Mouse (Mus musculus) testis, adult 2 months (tissue): Measurements from ENCODE around the gene Qtrt2. TPM values are rescaled to one million over a fixed set of nuclear protein-coding genes. Genes with fewer than 3 reads are reported as not detected.
A peak's percentile ranks its signal among the peaks of the same experiment; 100 is the strongest.

Source experiments
- H3K27ac ChIP-seq: fragments of 200-500 bp; 2 replicates; pipeline ENCODE4 v1.5.1; 2012; ENCODE audit warnings: low read depth, low read length; ENCODE audit not compliant: control insufficient read depth, insufficient read depth
- H3K27me3 ChIP-seq: fragments of 200-500 bp; 2 replicates; pipeline ENCODE4 v1.6.1; 2012; ENCODE audit warnings: mild to moderate bottlenecking, low read length, moderate library complexity; ENCODE audit not compliant: control insufficient read depth, insufficient read depth
- H3K36me3 ChIP-seq: fragments of 200-500 bp; 2 replicates; pipeline ENCODE4 v1.6.1; 2012; ENCODE audit warnings: mild to moderate bottlenecking, low read length; ENCODE audit not compliant: control insufficient read depth, insufficient read depth
- H3K4me1 ChIP-seq: fragments of 200-500 bp; 2 replicates; pipeline ENCODE4 v1.6.1; 2012; ENCODE audit warnings: low read length; ENCODE audit not compliant: control insufficient read depth, insufficient read depth
- H3K4me3 ChIP-seq: fragments of 200-500 bp; 2 replicates; pipeline ENCODE4 v1.5.1; 2012; ENCODE audit warnings: low read depth, mild to moderate bottlenecking, low read length, moderate library complexity, mixed read lengths; ENCODE audit not compliant: control insufficient read depth
- CTCF ChIP-seq: fragments of 200-500 bp; IDR thresholded peaks from 2 replicates; pipeline ENCODE4 v1.5.1; 2012; ENCODE audit warnings: low read depth, mild to moderate bottlenecking, inconsistent platforms, low read length, moderate library complexity; ENCODE audit not compliant: control insufficient read depth, insufficient read depth, insufficient replicate concordance
- POLR2A ChIP-seq: fragments of 200-500 bp; IDR thresholded peaks from 2 replicates; pipeline ENCODE4 v1.6.1; 2012; ENCODE audit warnings: low read depth, mild to moderate bottlenecking, inconsistent platforms, low read length, moderate library complexity; ENCODE audit not compliant: control insufficient read depth
- polyA plus RNA-seq: library from polyadenylated mRNA; depleted of rRNA; stranded (reverse); fragments of >200 nt; gene quantifications from 2 replicates; pipeline ENCODE4 v1.2.3, GENCODE M21; 2012; rRNA removed

Qtrt2 gene
- 9.9 and 11.0 TPM in 2 replicates for polyA plus RNA-seq

DNA sequence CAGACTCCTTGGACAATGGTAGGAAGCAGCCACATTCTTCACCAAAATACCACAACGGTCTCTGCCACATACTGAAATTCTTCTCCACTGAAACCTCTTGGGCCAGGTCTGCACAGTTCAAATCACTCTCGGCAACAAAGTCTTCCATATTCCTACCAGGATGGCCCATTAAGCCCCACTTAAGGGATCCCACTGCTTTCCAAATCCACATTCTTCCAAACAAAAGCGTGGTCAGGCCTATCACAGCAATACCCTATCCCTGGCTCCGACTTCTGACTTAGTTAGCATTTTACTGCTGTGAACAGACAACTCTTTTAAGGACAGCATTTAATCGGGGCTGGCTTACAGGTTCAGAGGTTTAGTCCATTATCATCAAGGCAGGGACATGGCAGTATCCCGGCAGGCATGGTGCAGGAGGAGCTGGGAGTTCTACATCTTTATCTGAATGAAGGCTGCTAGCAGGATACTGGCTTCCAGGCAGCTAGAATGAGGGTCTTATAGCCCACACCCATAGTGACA is at the start of gene Qtrt2:
Gene Qtrt2 (minus strand): TSS at position 469 of the 519 bp plus-strand sequence.
- TF ChIP-seq POLR2A (no peak), CTCF (no peak)

DNA sequence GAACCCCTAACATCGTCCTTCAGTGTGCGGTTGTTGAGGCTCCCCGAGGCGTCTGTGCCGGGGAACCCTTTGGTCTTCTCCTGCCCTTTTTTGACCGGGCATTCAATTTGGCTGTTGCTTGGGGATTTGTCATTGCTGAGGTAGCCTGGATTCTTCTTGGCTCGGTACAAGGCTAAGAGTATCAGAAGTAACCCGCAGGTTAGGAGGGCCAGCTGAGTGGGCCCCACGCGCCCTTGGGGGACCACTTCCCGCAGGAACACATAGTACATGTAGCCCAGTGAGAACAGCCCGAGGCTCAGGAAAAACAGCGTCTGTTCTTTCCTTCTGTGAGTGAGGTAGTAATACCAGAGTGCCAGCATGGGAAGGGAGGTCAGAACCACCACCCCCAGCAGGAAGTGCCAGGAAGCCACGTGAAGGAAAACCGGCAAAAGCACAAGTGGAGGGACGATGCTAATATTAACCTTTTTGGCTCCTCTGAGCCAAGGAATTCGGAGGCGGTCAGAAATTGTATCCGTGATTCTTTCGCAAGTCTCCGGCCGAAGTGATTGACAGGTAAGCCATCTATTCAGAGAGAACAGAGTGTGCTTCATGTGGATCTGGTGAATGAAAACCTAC is 47.1 kb upstream of the Qtrt2 start:
- Histone ChIP-seq H3K4me3 (no peak overlapping the region), H3K27ac (no peak overlapping the region), H3K36me3 (no peaks in the 10 kb centered on the region), H3K4me1 (no peaks in the 10 kb centered on the region), H3K27me3 (no peaks in the 10 kb centered on the region)
- TF ChIP-seq POLR2A (no peak), CTCF (no peak)

More for the DNA sequence above, at the start of gene Qtrt2:
- H3K36me3 ChIP-seq: no peaks in the 10 kb centered on the region
- H3K27ac ChIP-seq: no peak within 1 kb of the TSS
- H3K4me3 ChIP-seq: peak within 1 kb of the TSS; percentile 12; the same call in 1 of the 2 replicates
- H3K27me3 ChIP-seq: no peaks in the 10 kb centered on the region
- H3K4me1 ChIP-seq: no peaks in the 10 kb centered on the region

DNA sequence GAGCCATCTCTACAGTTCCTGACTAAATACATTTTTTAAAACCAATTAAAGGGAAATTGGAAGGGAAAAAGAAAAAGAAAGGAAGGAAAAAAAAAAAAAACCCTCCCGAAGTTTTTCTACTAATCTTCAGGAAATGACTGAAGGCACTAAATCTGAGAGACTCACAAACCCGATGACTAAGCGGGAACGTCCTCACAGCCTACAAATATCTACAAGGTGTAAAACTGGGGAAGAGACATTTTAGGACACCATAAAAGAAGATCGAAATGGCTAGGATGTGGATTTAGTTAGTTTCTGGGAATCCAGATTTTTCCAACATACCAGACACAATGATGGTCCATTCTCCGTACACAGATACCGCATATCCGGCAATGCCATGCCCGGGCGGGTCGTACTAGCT is 46.5 kb upstream of the Qtrt2 start:
- Histone ChIP-seq H3K27me3 (no peaks in the 10 kb centered on the region), H3K4me1 (no peaks in the 10 kb centered on the region), H3K4me3 (no peak overlapping the region), H3K36me3 (no peaks in the 10 kb centered on the region), H3K27ac (no peak overlapping the region)
- TF ChIP-seq CTCF (no peak), POLR2A (no peak)

DNA sequence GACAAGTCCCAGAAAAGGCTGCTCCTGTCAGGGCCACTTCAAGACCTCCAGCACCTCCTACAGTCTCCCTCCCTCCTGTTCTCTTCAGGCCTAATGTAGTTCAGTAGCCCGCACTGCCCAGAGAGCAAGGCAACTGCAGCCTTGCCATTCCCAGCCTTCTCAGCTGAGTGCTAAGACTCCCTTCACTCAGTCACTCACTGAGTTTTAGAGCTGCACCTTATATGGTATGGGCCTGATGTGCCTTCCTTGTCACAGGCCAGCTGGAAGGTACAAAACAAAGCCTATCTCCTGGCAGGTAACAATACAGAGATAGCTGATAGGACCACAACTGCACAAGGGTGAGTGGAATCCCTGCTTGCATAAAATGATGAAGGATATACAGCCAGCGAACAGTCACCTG is 45.8 kb upstream of the Qtrt2 start:
- Histone ChIP-seq H3K4me1 (no peaks in the 10 kb centered on the region), H3K4me3 (no peak overlapping the region), H3K27me3 (no peaks in the 10 kb centered on the region), H3K36me3 (no peaks in the 10 kb centered on the region), H3K27ac (no peak overlapping the region)
- TF ChIP-seq CTCF (no peak), POLR2A (no peak)

DNA sequence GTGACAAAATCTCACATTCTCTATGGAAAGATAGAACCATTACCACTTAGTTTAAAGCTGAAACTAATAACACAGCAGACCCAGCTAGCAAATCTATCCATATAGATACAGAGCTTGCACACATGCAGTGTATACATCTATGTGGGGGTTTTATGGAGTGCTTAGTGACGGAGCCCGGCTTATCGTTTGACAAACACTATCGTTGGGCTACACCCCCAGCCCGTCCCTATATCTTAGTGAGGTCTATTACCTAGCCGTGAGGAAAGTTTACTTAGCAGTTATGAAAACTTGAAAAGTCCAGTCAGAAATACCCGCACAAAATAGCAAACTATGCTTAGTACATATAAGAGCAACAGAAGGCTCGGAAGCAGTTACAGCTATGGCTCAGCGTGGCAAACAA is 45.1 kb upstream of the Qtrt2 start:
- no peak overlapping the region for H3K4me3 ChIP-seq
- no peak overlapping the region for H3K27ac ChIP-seq
- no peaks in the 10 kb centered on the region for H3K27me3 ChIP-seq
- H3K4me1 ChIP-seq: no peaks in the 10 kb centered on the region
- no peak for TF ChIP-seq CTCF
- no peak for TF ChIP-seq POLR2A
- H3K36me3 ChIP-seq: no peaks in the 10 kb centered on the region

DNA sequence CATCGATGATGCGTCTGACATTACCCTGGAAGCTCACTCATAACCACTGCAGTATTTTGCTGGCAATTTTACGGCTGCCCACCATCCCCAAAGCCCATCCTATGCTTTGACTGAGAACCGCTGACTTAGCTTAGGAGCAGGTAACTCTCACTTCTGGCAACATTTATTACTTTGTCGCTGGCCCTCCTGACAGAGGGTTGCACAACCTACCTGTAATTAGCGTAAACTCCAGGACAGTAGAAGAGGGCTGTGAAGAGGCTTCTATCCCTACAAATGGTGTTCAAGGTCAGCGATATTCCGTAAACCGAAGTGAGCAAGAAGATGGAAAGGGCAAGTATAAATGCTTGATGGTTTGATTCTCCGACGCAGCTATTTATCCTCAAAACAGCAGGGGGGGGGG is 44.6 kb upstream of the Qtrt2 start:
- no peaks in the 10 kb centered on the region for H3K36me3 ChIP-seq
- no peak overlapping the region for H3K27ac ChIP-seq
- H3K4me3 ChIP-seq: no peak overlapping the region
- H3K27me3 ChIP-seq: no peaks in the 10 kb centered on the region
- TF ChIP-seq POLR2A: no peak
- no peak for TF ChIP-seq CTCF
- no peaks in the 10 kb centered on the region for H3K4me1 ChIP-seq

DNA sequence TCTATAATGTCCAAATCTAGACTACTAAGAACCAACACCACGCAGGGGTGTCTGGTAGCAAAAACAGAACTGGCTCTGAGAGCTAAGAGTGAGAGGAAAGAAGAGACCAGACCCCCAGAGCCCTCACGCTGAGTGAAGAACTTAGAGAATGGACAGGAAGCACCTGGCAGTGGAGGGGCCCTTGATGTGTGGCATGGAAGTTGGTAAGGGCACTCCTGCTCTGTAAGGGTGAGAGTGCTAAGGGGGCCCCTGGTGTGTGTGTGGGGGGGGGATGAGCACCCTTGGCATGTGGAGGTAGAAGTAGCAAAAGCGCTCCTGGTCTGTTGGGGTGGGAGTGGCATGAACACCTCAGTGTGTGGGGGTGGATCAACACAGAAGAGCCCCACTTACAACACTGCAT is 43.8 kb upstream of the Qtrt2 start:
- no peaks in the 10 kb centered on the region for H3K27me3 ChIP-seq
- no peaks in the 10 kb centered on the region for H3K4me1 ChIP-seq
- no peak overlapping the region for H3K27ac ChIP-seq
- no peaks in the 10 kb centered on the region for H3K36me3 ChIP-seq
- no peak overlapping the region for H3K4me3 ChIP-seq
- no peak for TF ChIP-seq POLR2A
- no peak for TF ChIP-seq CTCF
